Mouse (Mus musculus): ENCODE measurements around the gene Mcub.

DNA sequence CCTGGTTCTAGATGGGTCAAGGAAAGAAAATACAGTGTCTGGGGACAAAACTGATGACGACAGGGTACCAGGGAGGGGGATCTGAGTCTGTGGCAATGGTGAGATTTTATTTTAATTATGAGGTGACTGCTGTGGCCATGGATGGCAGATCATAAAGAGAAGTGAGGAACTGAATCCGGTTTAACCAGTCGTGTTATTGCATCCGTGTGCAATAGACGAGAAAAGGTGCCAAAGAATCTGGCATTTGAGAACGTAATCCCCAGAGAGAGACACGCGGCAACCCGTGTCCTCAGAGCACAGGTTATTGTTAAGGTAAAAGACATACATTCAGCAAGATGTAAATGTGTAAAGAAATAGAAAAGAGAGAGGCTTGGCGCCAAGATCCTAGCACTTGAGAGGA, 92.7 kb downstream of the Mcub start:
- TF ChIP-seq EP300 (IDR thresholded peaks at IDR 0.05; ENCODE audit: insufficient read depth, low read depth, low read length) (no peak), POLR2A (IDR thresholded peaks at IDR 0.05; ENCODE audit: insufficient read depth, low read depth, low read length) (no peak)

Measured in heart, adult 2 months (tissue).